Mouse (Mus musculus) liver, postnatal 0 days (tissue): Measurements from ENCODE around the gene Rhov. TPM values are rescaled to one million over a fixed set of nuclear protein-coding genes. Genes with fewer than 3 reads are reported as not detected.

Source experiments
- ATAC-seq: fragments of 200-750 bp; cut with Nextera tagmentation; 2 replicates; pipeline ENCODE4 v1.8.0; 2017; ENCODE audit warnings: mild to moderate bottlenecking, moderate library complexity
- DNase-seq: peaks from one replicate; pipeline ENCODE4 v3.0.0-alpha.2; 2016
- H3K27ac ChIP-seq: fragments of 300-500 bp; sonication (generic); 2 replicates; pipeline ENCODE4 v1.5.1; 2014; ENCODE audit warnings: antibody characterized with exemption, moderate library complexity, mild to moderate bottlenecking, low read depth
- H3K27me3 ChIP-seq: fragments of 300-500 bp; sonication (generic); 2 replicates; pipeline ENCODE4 v1.6.1; 2014; ENCODE audit warnings: low read length, control low read depth, mixed read lengths; ENCODE audit not compliant: insufficient read depth
- H3K36me3 ChIP-seq: fragments of 300-500 bp; sonication (generic); replicated peaks from 2 replicates; pipeline ENCODE4 v1.6.1; 2014; ENCODE audit warnings: mild to moderate bottlenecking, control low read depth, low read length, moderate library complexity, mixed read lengths; ENCODE audit not compliant: insufficient read depth
- H3K4me1 ChIP-seq: fragments of 300-500 bp; sonication (generic); 2 replicates; pipeline ENCODE4 v1.6.1; 2014; ENCODE audit warnings: antibody characterized with exemption, mild to moderate bottlenecking, control low read depth; ENCODE audit not compliant: insufficient read depth
- H3K4me2 ChIP-seq: fragments of 300-500 bp; sonication (generic); 2 replicates; pipeline ENCODE4 v1.6.1; 2014; ENCODE audit warnings: low read depth, mild to moderate bottlenecking, low read length, moderate library complexity, mixed read lengths
- H3K4me3 ChIP-seq: fragments of 300-500 bp; sonication (generic); 2 replicates; pipeline ENCODE4 v1.5.1; 2014; ENCODE audit warnings: low read depth, low read length
- H3K9ac ChIP-seq: fragments of 300-500 bp; sonication (generic); replicated peaks from 2 replicates; pipeline ENCODE4 v1.6.1; 2014; ENCODE audit warnings: mild to moderate bottlenecking, moderate library complexity
- H3K9me3 ChIP-seq: fragments of 300-500 bp; sonication (generic); 2 replicates; pipeline ENCODE4 v1.6.1; 2016; ENCODE audit warnings: mild to moderate bottlenecking, control low read depth, low read length, mixed read lengths
- CTCF ChIP-seq: sonication (generic); IDR thresholded peaks from 2 replicates; pipeline ENCODE4 v1.5.1; 2016; ENCODE audit warnings: antibody characterized with exemption, low read depth
- EP300 ChIP-seq: IDR thresholded peaks from 2 replicates; pipeline ENCODE4 v1.6.1; 2016; ENCODE audit warnings: antibody characterized with exemption, low read depth, mild to moderate bottlenecking
- WGBS: fragments of 180-500 bp; shearing (Covaris S2); extraction: QIAGEN DNeasy Blood & Tissue Kit; methylation state at CpG from one replicate; pipeline ENCODE4 v1.1.7; 2014; ENCODE audit not compliant: insufficient replicate concordance; 5-methylcytosine and 5-hydroxymethylcytosine counted together
- polyA plus RNA-seq: library from polyadenylated mRNA; unstranded; fragments of >200 nt; fragmentation: Nextera tagmentation; extraction: Ambion mirVana; gene quantifications from 2 replicates; pipeline ENCODE4 v1.2.1, GENCODE M21; 2015

The Rhov gene
- polyA plus RNA-seq, 1 experiment from 2014 or later: not detected

DNA sequence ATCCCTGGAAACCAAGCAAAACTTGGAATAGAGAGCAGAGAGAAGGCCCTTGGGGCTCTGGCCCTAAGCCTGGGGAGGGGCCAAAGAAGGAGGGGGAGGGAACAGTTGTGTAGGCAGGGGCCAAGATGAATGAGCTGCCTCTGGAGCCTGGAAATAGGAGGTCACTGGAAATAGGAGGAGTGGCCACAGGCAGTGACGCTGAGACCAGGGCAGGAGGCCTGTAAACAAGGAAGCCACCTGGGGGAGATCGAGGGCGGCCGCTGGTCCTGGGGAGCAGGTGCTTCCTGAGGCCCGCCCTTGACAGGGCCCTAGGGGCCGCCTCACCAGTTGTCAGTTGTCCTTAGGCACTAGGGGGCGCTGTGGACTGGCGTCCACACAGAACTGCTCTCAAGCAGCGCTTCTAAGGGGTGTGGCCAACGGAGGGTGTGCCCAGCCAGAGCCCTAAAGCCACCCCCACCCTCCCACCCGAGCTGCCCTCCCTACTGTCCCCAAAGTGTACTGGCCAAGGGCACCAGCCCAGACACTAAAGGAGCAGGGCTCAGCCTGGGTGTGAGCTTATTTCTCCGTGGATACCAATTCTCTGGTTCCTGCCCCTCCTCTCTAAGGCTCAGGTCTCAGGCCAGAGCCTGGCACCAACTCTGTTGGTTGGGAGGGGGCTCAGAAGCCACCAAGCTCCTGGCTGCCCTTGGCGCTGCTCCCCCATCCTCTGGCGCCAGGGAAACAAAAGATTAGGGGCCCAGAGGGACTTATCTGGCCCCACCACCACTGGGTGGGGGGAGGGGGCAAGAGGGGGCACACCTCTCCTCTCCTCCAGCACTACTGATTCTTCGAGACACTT, 29.1 kb upstream of the Rhov start:
- peak overlapping the region; percentile 44 for H3K9ac ChIP-seq
- WGBS: 2% methylated on average over 15 of the region's 15 CpGs
- DNase-seq: peak; percentile 95

DNA sequence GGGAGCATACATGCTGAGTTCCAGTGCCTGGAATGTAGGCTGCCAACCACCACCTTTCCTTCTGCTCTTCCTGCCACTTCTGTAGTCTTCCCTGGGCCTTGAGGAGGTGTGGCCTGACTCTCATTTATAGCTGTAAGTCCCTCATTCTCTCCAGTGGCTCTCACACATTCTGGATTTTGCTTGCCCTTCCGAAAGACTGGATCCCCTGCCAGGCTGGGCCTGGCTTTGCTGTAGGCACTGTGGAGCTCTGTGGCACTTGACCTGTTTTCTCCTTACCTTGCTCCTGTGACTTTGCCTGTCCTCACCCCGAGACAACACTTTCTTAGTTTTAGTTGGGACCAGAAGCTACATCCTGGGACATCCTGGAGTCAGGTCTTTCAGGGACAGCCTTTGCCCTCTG, 27.8 kb upstream of the Rhov start:
- 77% methylated on average over 2 of the region's 2 CpGs for WGBS
- ATAC-seq: no peak
- H3K36me3 ChIP-seq: peaks cover 33% of the 10 kb centered on the region
- no peak for TF ChIP-seq EP300
- TF ChIP-seq CTCF: no peak
- no peak overlapping the region for H3K4me2 ChIP-seq
- DNase-seq: no peak
- H3K9me3 ChIP-seq: no peaks in the 10 kb centered on the region
- H3K27me3 ChIP-seq: no peaks in the 10 kb centered on the region
- H3K9ac ChIP-seq: no peak overlapping the region
- H3K4me1 ChIP-seq: peaks cover 26% of the 10 kb centered on the region
- no peak overlapping the region for H3K4me3 ChIP-seq
- H3K27ac ChIP-seq: peak overlapping the region; percentile 44; the same call in 1 of the 2 replicates

More for the DNA sequence above, 29.1 kb upstream of the Rhov start:
- Histone ChIP-seq H3K4me1 (peaks cover 28% of the 10 kb centered on the region), H3K4me2 (peak overlapping the region; percentile 74), H3K4me3 (peak overlapping the region; percentile 30; the same call in 1 of the 2 replicates), H3K27me3 (no peaks in the 10 kb centered on the region), H3K9me3 (no peaks in the 10 kb centered on the region), H3K27ac (peak overlapping the region; percentile 78), H3K36me3 (peaks cover 20% of the 10 kb centered on the region)
- peak; percentile 92 for ATAC-seq
- TF ChIP-seq EP300 (0 out of 2 replicates have a peak, but pooled peaks have one; percentile 33), CTCF (peak; percentile 92)

DNA sequence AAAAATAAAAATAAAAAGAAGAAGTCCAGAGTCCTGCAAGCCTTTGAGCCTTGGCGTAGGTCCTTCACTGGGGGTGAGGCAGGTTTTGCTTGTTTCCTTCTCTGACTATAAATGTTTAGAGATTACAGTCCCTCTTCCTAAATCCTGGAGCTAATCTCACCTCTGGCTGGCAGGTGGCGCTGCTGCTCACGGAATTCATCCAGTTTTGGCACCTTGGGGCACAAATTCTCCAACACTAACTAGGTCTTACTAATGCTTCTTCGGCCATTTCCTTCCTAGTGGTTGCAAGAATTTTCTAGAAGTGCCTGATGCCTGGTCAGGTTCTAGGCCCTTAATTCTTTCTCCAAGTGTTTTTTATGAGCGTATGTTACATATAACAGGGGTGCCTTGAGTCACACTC, 27.3 kb upstream of the Rhov start:
- peak; percentile 83 for TF ChIP-seq CTCF
- no peak for TF ChIP-seq EP300
- Histone ChIP-seq H3K4me3 (no peak overlapping the region), H3K4me1 (peaks cover 26% of the 10 kb centered on the region), H3K36me3 (peaks cover 38% of the 10 kb centered on the region), H3K9ac (no peak overlapping the region), H3K27me3 (no peaks in the 10 kb centered on the region), H3K4me2 (no peak overlapping the region), H3K9me3 (no peaks in the 10 kb centered on the region), H3K27ac (no peak overlapping the region)
- 40% methylated on average over 5 of the region's 5 CpGs for WGBS
- ATAC-seq (no peak), DNase-seq (peak; percentile 76)

DNA sequence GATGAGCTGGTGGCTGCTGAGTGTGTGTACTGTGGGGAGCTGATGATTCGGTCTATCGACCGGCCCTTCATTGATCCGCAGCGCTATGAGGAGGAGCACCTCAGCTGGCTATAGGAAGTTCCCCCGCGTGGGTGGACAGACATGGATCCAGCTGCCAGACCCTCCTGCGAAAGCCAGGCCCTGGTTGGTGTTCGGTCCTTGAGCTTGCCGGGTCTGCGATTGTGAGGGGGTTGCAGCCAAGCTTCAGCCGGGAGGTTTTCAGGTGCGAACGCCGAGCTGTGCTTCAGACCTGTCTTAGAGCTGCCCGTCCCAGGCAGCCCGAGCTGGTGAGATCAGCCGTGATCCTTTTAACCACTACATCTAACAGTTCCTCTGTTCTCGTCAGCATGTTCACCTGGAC, 26.4 kb upstream of the Rhov start:
- TF ChIP-seq CTCF (no peak), EP300 (no peak)
- WGBS: 90% methylated on average over 19 of the region's 19 CpGs
- peaks cover 46% of the 10 kb centered on the region for H3K36me3 ChIP-seq

DNA sequence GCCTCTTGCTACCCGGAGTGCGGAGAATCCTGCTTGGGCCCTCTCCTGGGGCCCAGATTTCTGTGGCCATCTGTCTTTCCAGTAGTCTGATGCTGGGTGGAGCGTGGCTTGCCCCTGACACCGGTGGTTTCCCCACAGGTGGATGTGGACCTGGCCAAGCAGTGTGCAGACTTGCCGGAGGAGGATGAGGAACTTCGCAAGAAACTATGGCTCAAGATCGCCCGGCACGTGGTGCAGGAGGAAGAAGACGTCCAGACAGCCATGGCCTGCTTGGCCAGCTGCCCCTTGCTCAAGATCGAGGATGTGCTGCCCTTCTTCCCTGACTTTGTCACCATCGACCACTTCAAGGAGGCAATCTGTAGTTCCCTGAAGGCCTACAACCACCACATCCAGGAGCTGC, 25.7 kb upstream of the Rhov start:
- Histone ChIP-seq H3K27me3 (no peaks in the 10 kb centered on the region), H3K27ac (no peak overlapping the region), H3K36me3 (peaks cover 51% of the 10 kb centered on the region), H3K4me3 (no peak overlapping the region), H3K4me2 (no peak overlapping the region), H3K9ac (no peak overlapping the region), H3K4me1 (peaks cover 22% of the 10 kb centered on the region), H3K9me3 (no peaks in the 10 kb centered on the region)
- TF ChIP-seq CTCF (no peak), EP300 (no peak)
- peak; percentile 39 for DNase-seq
- ATAC-seq: no peak
- WGBS: 83% methylated on average over 12 of the region's 12 CpGs

More for the DNA sequence above, 26.4 kb upstream of the Rhov start:
- no peak overlapping the region for H3K4me3 ChIP-seq
- peaks cover 22% of the 10 kb centered on the region for H3K4me1 ChIP-seq
- no peak overlapping the region for H3K9ac ChIP-seq
- H3K27ac ChIP-seq: no peak overlapping the region
- no peak overlapping the region for H3K4me2 ChIP-seq
- DNase-seq (peak; percentile 23), ATAC-seq (no peak)
- no peaks in the 10 kb centered on the region for H3K27me3 ChIP-seq
- H3K9me3 ChIP-seq: no peaks in the 10 kb centered on the region

DNA sequence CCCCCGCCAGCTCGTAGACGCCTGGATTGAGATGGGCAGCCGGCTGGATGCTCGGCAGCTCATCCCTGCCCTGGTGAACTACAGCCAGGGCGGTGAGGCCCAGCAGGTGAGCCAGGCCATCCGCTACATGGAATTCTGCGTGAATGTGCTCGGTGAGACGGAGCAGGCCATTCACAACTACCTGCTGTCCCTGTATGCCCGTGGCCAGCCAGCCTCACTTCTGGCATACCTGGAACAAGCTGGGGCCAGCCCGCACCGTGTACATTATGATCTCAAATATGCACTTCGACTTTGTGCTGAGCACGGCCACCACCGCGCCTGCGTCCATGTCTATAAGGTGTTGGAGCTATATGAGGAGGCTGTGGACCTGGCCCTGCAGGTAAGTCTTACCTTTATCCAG, 23.3 kb upstream of the Rhov start:
- H3K27me3 ChIP-seq: no peaks in the 10 kb centered on the region
- no peak for TF ChIP-seq EP300
- no peak for TF ChIP-seq CTCF
- H3K4me3 ChIP-seq: no peak overlapping the region
- ATAC-seq: no peak
- H3K9ac ChIP-seq: no peak overlapping the region
- H3K4me1 ChIP-seq: peaks cover 10% of the 10 kb centered on the region
- H3K9me3 ChIP-seq: no peaks in the 10 kb centered on the region
- no peak overlapping the region for H3K4me2 ChIP-seq
- no peak overlapping the region for H3K27ac ChIP-seq
- H3K36me3 ChIP-seq: peaks cover 63% of the 10 kb centered on the region
- DNase-seq: no peak
- 94% methylated on average over 18 of the region's 18 CpGs for WGBS
